Mouse (Mus musculus): ENCODE measurements at regions not wholly inside any gene's neighbourhood (a gene's known extent, or its start where the extent isn't known, plus 50 kb on each side); places are given as distances from the start of the nearest gene placed in this dataset.

GRCm38 (mm10) chr15:42220005-42220404 is 2085.8 kb downstream of the 9330182O14Rik start:
- DNase-seq, result no peak
- Histone ChIP-seq H3K27me3 (ENCODE audit: control insufficient read depth, insufficient read depth, low read length) (no peaks in the 10 kb centered on the region), H3K4me3 (ENCODE audit: control insufficient read depth, insufficient read depth, low read length) (no peak overlapping the region), H3K4me1 (replicated peaks; ENCODE audit: control insufficient read depth, insufficient read depth, low read length) (no peaks in the 10 kb centered on the region), H3K27ac (ENCODE audit: control insufficient read depth, insufficient read depth, low read length) (no peak overlapping the region), H3K36me3 (ENCODE audit: control insufficient read depth, insufficient read depth, low read length) (no peaks in the 10 kb centered on the region)
- no peak for TF ChIP-seq POLR2A (IDR thresholded peaks at IDR 0.05; ENCODE audit: control insufficient read depth, extremely low read depth, insufficient read depth, low read length, poor library complexity)
- TF ChIP-seq CTCF (IDR thresholded peaks at IDR 0.05; ENCODE audit: borderline replicate concordance, control insufficient read depth, extremely low read depth, insufficient read depth, low read length, poor library complexity), result no peak
- WGBS, result 82% methylated on average over 3 of the region's 3 CpGs

- TF ChIP-seq POLR2A (IDR thresholded peaks at IDR 0.05; ENCODE audit: control insufficient read depth, extremely low read depth, insufficient read depth, low read length, poor library complexity), result no peak
- no peak for TF ChIP-seq CTCF (IDR thresholded peaks at IDR 0.05; ENCODE audit: borderline replicate concordance, control insufficient read depth, extremely low read depth, insufficient read depth, low read length, poor library complexity)
- DNase-seq, result no peak
- Histone ChIP-seq H3K27ac (ENCODE audit: control insufficient read depth, insufficient read depth, low read length) (no peak overlapping the region), H3K36me3 (ENCODE audit: control insufficient read depth, insufficient read depth, low read length) (no peaks in the 10 kb centered on the region), H3K4me3 (ENCODE audit: control insufficient read depth, insufficient read depth, low read length) (no peak overlapping the region), H3K4me1 (replicated peaks; ENCODE audit: control insufficient read depth, insufficient read depth, low read length) (no peaks in the 10 kb centered on the region), H3K27me3 (ENCODE audit: control insufficient read depth, insufficient read depth, low read length) (no peaks in the 10 kb centered on the region)
- 89% methylated on average over 1 of the region's 1 CpGs for WGBS
These were observed 2090.8 kb downstream of the 9330182O14Rik start for GRCm38 (mm10) chr15:42225006-42225405.

GRCm38 (mm10) chr15:42231692-42232091 is 2097.5 kb downstream of the 9330182O14Rik start:
- H3K36me3 ChIP-seq (ENCODE audit: control insufficient read depth, insufficient read depth, low read length), result no peaks in the 10 kb centered on the region
- DNase-seq, result no peak
- H3K4me3 ChIP-seq (ENCODE audit: control insufficient read depth, insufficient read depth, low read length), result no peak overlapping the region
- H3K27me3 ChIP-seq (ENCODE audit: control insufficient read depth, insufficient read depth, low read length), result no peaks in the 10 kb centered on the region
- 96% methylated on average over 3 of the region's 3 CpGs for WGBS
- TF ChIP-seq POLR2A (IDR thresholded peaks at IDR 0.05; ENCODE audit: control insufficient read depth, extremely low read depth, insufficient read depth, low read length, poor library complexity), result no peak
- TF ChIP-seq CTCF (IDR thresholded peaks at IDR 0.05; ENCODE audit: borderline replicate concordance, control insufficient read depth, extremely low read depth, insufficient read depth, low read length, poor library complexity), result no peak
- no peaks in the 10 kb centered on the region for H3K4me1 ChIP-seq (replicated peaks; ENCODE audit: control insufficient read depth, insufficient read depth, low read length)
- no peak overlapping the region for H3K27ac ChIP-seq (ENCODE audit: control insufficient read depth, insufficient read depth, low read length)

GRCm38 (mm10) chr15:42246812-42247211 is 2112.6 kb downstream of the 9330182O14Rik start:
- Histone ChIP-seq H3K27me3 (ENCODE audit: control insufficient read depth, insufficient read depth, low read length) (no peaks in the 10 kb centered on the region), H3K4me3 (ENCODE audit: control insufficient read depth, insufficient read depth, low read length) (no peak overlapping the region), H3K4me1 (replicated peaks; ENCODE audit: control insufficient read depth, insufficient read depth, low read length) (no peaks in the 10 kb centered on the region), H3K36me3 (ENCODE audit: control insufficient read depth, insufficient read depth, low read length) (no peaks in the 10 kb centered on the region), H3K27ac (ENCODE audit: control insufficient read depth, insufficient read depth, low read length) (no peak overlapping the region)
- DNase-seq, result no peak
- 93% methylated on average over 1 of the region's 1 CpGs for WGBS
- TF ChIP-seq POLR2A (IDR thresholded peaks at IDR 0.05; ENCODE audit: control insufficient read depth, extremely low read depth, insufficient read depth, low read length, poor library complexity) (no peak), CTCF (IDR thresholded peaks at IDR 0.05; ENCODE audit: borderline replicate concordance, control insufficient read depth, extremely low read depth, insufficient read depth, low read length, poor library complexity) (no peak)

- 98% methylated on average over 2 of the region's 2 CpGs for WGBS
- no peaks in the 10 kb centered on the region for H3K36me3 ChIP-seq (ENCODE audit: control insufficient read depth, insufficient read depth, low read length)
- H3K27ac ChIP-seq (ENCODE audit: control insufficient read depth, insufficient read depth, low read length), result no peak overlapping the region
- no peak overlapping the region for H3K4me3 ChIP-seq (ENCODE audit: control insufficient read depth, insufficient read depth, low read length)
- TF ChIP-seq CTCF (IDR thresholded peaks at IDR 0.05; ENCODE audit: borderline replicate concordance, control insufficient read depth, extremely low read depth, insufficient read depth, low read length, poor library complexity) (no peak), POLR2A (IDR thresholded peaks at IDR 0.05; ENCODE audit: control insufficient read depth, extremely low read depth, insufficient read depth, low read length, poor library complexity) (no peak)
- H3K27me3 ChIP-seq (ENCODE audit: control insufficient read depth, insufficient read depth, low read length), result no peaks in the 10 kb centered on the region
- DNase-seq, result no peak
- H3K4me1 ChIP-seq (replicated peaks; ENCODE audit: control insufficient read depth, insufficient read depth, low read length), result no peaks in the 10 kb centered on the region
These were observed 2118.7 kb downstream of the 9330182O14Rik start for GRCm38 (mm10) chr15:42252730-42253330.

GRCm38 (mm10) chr15:42256343-42256742 is 2122.2 kb downstream of the 9330182O14Rik start:
- DNase-seq, result no peak
- Histone ChIP-seq H3K4me1 (replicated peaks; ENCODE audit: control insufficient read depth, insufficient read depth, low read length) (no peaks in the 10 kb centered on the region), H3K36me3 (ENCODE audit: control insufficient read depth, insufficient read depth, low read length) (no peaks in the 10 kb centered on the region), H3K27me3 (ENCODE audit: control insufficient read depth, insufficient read depth, low read length) (no peaks in the 10 kb centered on the region), H3K27ac (ENCODE audit: control insufficient read depth, insufficient read depth, low read length) (no peak overlapping the region), H3K4me3 (ENCODE audit: control insufficient read depth, insufficient read depth, low read length) (no peak overlapping the region)
- 94% methylated on average over 2 of the region's 2 CpGs for WGBS
- TF ChIP-seq POLR2A (IDR thresholded peaks at IDR 0.05; ENCODE audit: control insufficient read depth, extremely low read depth, insufficient read depth, low read length, poor library complexity), result no peak
- TF ChIP-seq CTCF (IDR thresholded peaks at IDR 0.05; ENCODE audit: borderline replicate concordance, control insufficient read depth, extremely low read depth, insufficient read depth, low read length, poor library complexity), result no peak

DNA sequence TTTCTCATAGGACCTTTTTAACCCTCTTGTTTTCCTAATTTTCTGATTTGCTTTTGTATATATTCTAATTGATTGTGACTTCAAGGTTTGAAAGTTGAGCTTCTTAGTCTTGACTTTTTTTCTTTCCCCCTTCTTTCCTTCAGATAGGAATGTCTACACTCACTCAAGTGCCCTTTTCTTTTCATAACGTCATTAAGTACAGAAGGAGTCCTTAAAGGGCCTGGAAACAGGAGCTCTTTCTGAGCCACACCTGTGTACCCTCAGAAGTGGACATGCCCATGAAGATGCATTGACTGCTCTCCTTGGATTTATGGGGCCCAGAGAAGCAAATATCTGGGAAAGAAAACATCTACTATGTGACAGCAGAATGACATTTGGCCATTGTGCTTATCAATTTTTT is 2141.0 kb downstream of the 9330182O14Rik start:
- Histone ChIP-seq H3K27me3 (ENCODE audit: control insufficient read depth, insufficient read depth, low read length) (no peaks in the 10 kb centered on the region), H3K36me3 (ENCODE audit: control insufficient read depth, insufficient read depth, low read length) (no peaks in the 10 kb centered on the region), H3K4me1 (replicated peaks; ENCODE audit: control insufficient read depth, insufficient read depth, low read length) (no peaks in the 10 kb centered on the region), H3K4me3 (ENCODE audit: control insufficient read depth, insufficient read depth, low read length) (no peak overlapping the region), H3K27ac (ENCODE audit: control insufficient read depth, insufficient read depth, low read length) (no peak overlapping the region)
- TF ChIP-seq POLR2A (IDR thresholded peaks at IDR 0.05; ENCODE audit: control insufficient read depth, extremely low read depth, insufficient read depth, low read length, poor library complexity) (no peak), CTCF (IDR thresholded peaks at IDR 0.05; ENCODE audit: borderline replicate concordance, control insufficient read depth, extremely low read depth, insufficient read depth, low read length, poor library complexity) (no peak)
- DNase-seq, result no peak
- WGBS, result 92% methylated on average over 1 of the region's 1 CpGs

Data from thymus, adult 2 months (tissue).